Mouse (Mus musculus) kidney, adult 2 months (tissue): Measurements from ENCODE around the gene Cep135.

Experiments used
- CTCF ChIP-seq: fragments of 200-500 bp; conservative IDR thresholded peaks from 2 replicates; pipeline ENCODE4 v1.5.1; 2011; ENCODE audit warnings: low read depth, mild to moderate bottlenecking, control low read depth, low read length, moderate library complexity, mixed read lengths; ENCODE audit not compliant: insufficient read depth, insufficient read length
- POLR2A ChIP-seq: fragments of 200-500 bp; IDR thresholded peaks from one replicate; pipeline ENCODE4 v1.6.1; 2011; ENCODE audit warnings: low read depth, low read length, control low read depth

DNA sequence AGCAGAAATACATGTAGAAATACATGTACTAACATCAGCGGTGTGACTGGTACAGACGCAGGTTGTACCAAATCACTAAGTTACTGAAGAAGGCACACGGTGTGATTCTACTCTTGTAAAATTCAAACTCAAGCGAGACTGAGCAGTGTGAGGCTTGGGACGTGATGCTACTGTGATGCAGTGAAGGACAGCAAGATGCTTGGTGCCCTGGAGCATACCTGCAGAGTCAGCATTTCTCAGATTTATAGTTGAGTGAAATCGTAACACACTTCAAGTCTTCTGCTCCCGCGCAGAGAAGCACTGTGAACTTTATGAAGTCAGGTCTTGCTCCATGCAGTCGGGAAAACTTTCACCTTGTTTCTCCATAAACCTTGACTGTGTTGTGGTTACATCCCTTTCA lies 35.3 kb downstream of the Cep135 start:
- TF ChIP-seq CTCF (no peak), POLR2A (no peak)
